Mouse (Mus musculus): Measurements from ENCODE around the gene Slc37a3. TPM values are rescaled to one million over a fixed set of nuclear protein-coding genes. Genes with fewer than 3 reads are reported as not detected.
"Not testable (repeated sequence)": the region's sequence is repeated elsewhere in the genome, so short reads cannot be mapped to it uniquely, and the experiment has no call there.

The Slc37a3 gene
- polyA plus RNA-seq, 1 experiment: 30.8 TPM

DNA sequence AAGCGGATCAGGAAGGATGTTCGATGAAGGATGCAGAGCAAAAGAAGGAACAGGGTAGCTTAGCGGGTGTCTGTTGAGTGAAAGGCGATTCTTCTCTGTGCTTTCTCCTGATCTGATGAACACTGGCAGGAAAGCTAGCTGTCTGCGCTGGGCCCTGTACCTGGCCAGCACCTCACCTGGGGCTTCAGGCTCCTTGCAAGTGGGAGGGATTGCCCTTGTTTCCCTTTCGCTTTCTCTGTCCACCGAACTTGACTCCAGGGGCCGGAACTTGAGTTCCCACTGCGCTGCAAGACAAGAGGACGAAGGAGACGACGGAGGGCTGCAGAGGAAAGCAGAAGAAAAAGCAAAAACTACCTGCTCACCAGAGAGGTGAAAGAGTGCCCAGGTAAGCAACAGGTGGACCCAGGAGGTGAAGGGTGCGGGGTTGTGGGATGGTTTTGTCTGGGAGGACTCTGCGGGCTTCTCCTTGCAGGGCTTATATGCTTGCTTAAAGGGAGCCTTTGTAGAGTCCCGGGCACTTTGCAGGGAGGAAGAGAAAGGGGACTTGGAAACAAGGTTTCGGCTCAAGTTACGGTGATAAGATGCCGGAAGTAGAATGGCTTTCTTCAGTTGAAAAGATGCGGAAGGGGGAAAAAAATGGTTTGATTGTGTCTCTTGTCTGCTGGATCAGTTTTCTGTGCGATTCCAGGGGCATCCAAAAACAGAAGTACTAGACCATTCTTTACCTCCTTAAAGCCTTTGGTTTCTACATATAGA is 3.8 kb upstream of the Slc37a3 start, which contains the start of gene Rab19:
TSS of gene Rab19 (plus strand) at position 51 of the 756 bp plus-strand sequence.
- H3K4me3 ChIP-seq (ENCODE audit: control insufficient read depth, insufficient read depth, low read length): peak within 1 kb of the TSS; percentile 68
- peak within 1 kb of the TSS; percentile 99 for H3K27ac ChIP-seq (ENCODE audit: control insufficient read depth, insufficient read depth, low read length)
- 5% methylated on average over 20 of the region's 20 CpGs for WGBS
- peaks cover 25% of the 10 kb centered on the region for H3K4me1 ChIP-seq (replicated peaks; ENCODE audit: control insufficient read depth, insufficient read depth, low read length)
- no peaks in the 10 kb centered on the region for H3K36me3 ChIP-seq (ENCODE audit: control insufficient read depth, insufficient read depth, low read length)
- peak; percentile 51 for DNase-seq
- TF ChIP-seq CTCF (IDR thresholded peaks at IDR 0.05; ENCODE audit: borderline replicate concordance, control insufficient read depth, extremely low read depth, insufficient read depth, low read length, poor library complexity) (no peak), POLR2A (IDR thresholded peaks at IDR 0.05; ENCODE audit: control insufficient read depth, extremely low read depth, insufficient read depth, low read length, poor library complexity) (0 out of 2 replicates have a peak, but pooled peaks have one; percentile 19)
- no peaks in the 10 kb centered on the region for H3K27me3 ChIP-seq (ENCODE audit: control insufficient read depth, insufficient read depth, low read length)

DNA sequence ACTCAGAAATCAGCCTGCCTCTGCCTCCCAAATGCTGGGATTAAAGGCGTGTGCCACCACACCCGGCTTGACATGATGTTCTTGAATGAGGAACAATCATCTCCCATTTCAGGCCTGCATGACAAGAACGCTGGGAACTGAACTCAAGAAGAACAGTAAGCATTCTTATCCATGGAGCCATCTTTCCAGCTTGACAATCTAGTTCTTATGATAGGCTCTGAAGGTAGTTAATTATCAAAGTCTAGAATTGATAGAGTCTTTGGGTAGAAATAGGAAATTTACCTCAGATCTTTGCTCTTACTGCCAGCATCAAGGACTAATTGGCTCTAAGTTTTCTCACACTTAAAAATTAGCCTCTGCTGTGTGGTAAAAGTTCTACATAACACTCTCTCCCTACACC is 2.8 kb upstream of the Slc37a3 start:
- Histone ChIP-seq H3K4me3 (ENCODE audit: control insufficient read depth, insufficient read depth, low read length) (no peak overlapping the region; the same call in 1 of the 2 replicates), H3K4me1 (replicated peaks; ENCODE audit: control insufficient read depth, insufficient read depth, low read length) (peaks cover 27% of the 10 kb centered on the region), H3K36me3 (ENCODE audit: control insufficient read depth, insufficient read depth, low read length) (no peaks in the 10 kb centered on the region), H3K27me3 (ENCODE audit: control insufficient read depth, insufficient read depth, low read length) (no peaks in the 10 kb centered on the region), H3K27ac (ENCODE audit: control insufficient read depth, insufficient read depth, low read length) (peak overlapping the region; percentile 99)
- no peak for DNase-seq
- no peak for TF ChIP-seq CTCF (IDR thresholded peaks at IDR 0.05; ENCODE audit: borderline replicate concordance, control insufficient read depth, extremely low read depth, insufficient read depth, low read length, poor library complexity)
- no peak for TF ChIP-seq POLR2A (IDR thresholded peaks at IDR 0.05; ENCODE audit: control insufficient read depth, extremely low read depth, insufficient read depth, low read length, poor library complexity)
- WGBS: 30% methylated on average over 3 of the region's 3 CpGs

DNA sequence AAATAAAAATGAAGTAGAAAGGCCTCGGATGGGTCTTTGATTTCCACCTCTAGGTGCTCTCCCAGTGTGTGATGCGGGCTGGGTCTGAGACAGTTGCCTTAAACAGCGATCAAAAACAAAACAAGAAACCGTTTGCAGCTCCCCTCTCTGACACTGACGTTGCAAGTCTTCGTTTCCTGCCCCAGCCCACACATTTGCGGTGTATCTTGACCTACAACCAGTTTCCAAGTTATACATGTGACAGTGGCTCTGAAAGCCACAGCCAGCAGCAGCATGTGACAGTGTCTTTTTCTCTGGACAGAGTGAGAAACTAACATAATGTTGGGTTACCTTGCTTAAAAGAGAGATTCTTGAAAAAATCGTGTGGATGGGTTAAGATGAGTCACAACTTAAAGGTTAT is 2.3 kb upstream of the Slc37a3 start:
- Histone ChIP-seq H3K4me3 (ENCODE audit: control insufficient read depth, insufficient read depth, low read length) (no peak overlapping the region), H3K27ac (ENCODE audit: control insufficient read depth, insufficient read depth, low read length) (peak overlapping the region; percentile 99), H3K4me1 (replicated peaks; ENCODE audit: control insufficient read depth, insufficient read depth, low read length) (peaks cover 27% of the 10 kb centered on the region), H3K27me3 (ENCODE audit: control insufficient read depth, insufficient read depth, low read length) (no peaks in the 10 kb centered on the region), H3K36me3 (ENCODE audit: control insufficient read depth, insufficient read depth, low read length) (no peaks in the 10 kb centered on the region)
- no peak for TF ChIP-seq POLR2A (IDR thresholded peaks at IDR 0.05; ENCODE audit: control insufficient read depth, extremely low read depth, insufficient read depth, low read length, poor library complexity)
- peak; percentile 78 for DNase-seq
- WGBS: 3% methylated on average over 8 of the region's 8 CpGs

DNA sequence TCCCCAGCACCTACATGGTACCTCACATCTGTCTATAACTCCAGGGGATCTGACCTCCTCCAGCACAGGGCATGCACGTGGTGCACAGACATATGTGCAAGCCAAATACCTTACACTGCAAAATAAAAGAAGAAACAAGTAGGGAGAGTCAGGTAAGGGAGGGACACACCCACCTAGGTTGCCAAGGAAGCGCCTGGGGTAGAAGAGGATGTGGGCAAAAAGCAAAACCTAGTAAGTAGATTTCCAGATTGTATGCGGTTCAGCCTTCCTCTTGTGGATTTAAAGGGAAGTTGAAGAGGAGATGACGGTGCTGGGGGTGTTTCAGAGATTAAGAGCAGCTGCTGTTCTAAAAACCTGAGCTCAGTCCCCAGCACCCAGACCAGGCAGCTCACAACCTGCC is 1.7 kb upstream of the Slc37a3 start:
- WGBS: 4% methylated on average over 4 of the region's 4 CpGs
- peak overlapping the region; percentile 99 for H3K27ac ChIP-seq (ENCODE audit: control insufficient read depth, insufficient read depth, low read length)
- H3K4me3 ChIP-seq (ENCODE audit: control insufficient read depth, insufficient read depth, low read length): no peak overlapping the region
- DNase-seq: peak; percentile 72
- peaks cover 30% of the 10 kb centered on the region for H3K4me1 ChIP-seq (replicated peaks; ENCODE audit: control insufficient read depth, insufficient read depth, low read length)
- no peaks in the 10 kb centered on the region for H3K27me3 ChIP-seq (ENCODE audit: control insufficient read depth, insufficient read depth, low read length)
- no peaks in the 10 kb centered on the region for H3K36me3 ChIP-seq (ENCODE audit: control insufficient read depth, insufficient read depth, low read length)
- TF ChIP-seq POLR2A (IDR thresholded peaks at IDR 0.05; ENCODE audit: control insufficient read depth, extremely low read depth, insufficient read depth, low read length, poor library complexity) (no peak), CTCF (IDR thresholded peaks at IDR 0.05; ENCODE audit: borderline replicate concordance, control insufficient read depth, extremely low read depth, insufficient read depth, low read length, poor library complexity) (no peak)

DNA sequence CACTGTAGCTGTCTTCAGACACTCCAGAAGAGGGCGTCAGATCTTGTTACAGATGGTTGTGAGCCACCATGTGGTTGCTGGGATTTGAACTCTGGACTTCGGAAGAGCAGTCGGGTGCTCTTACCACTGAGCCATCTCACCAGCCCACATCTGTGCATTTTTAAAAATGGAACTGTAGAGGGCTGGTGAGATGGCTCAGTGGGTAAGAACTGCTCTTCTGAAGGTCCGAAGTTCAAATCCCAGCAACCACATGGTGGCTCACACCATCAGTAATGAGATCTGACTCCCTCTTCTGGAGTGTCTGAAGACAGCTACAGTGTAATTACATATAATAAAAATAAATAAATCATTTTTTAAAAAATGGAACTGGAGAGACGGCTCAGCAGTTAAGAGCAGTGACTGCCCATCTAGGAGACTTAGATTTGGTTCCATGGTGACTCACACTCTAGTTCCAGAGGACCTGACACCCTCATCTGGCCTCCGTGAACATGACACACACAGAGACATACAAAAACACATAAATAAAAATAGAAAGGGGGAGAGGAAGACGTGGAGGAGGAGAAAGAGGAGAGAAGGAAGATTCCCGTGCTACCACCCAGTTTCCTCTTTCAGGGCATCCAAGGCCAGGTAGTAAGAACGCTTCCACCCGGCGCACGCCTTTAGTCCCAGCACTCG is 823 bp upstream of the Slc37a3 start:
- WGBS: 56% methylated on average over 13 of the region's 13 CpGs

DNA sequence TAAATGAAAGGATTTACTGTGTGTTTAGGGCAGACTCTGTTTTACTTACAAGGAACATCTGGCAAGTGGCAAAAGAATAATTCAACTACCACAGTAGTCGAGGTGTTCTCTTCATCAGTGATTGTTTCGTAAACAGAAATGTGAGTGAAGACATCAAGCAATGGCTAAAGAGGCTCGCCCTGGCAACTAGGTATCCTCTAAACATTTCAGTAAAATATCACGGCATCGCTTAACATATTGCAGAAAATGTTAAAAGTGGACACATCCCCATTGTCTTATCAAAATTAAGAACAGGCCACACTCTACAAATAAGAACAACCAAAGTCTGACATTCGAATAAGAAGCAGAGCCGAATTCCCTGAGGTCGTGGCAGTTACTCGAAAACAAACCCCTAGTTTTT is 700 bp downstream of the Slc37a3 start:
- Histone ChIP-seq H3K27me3 (ENCODE audit: control insufficient read depth, insufficient read depth, low read length) (no peaks in the 10 kb centered on the region), H3K4me1 (replicated peaks; ENCODE audit: control insufficient read depth, insufficient read depth, low read length) (peaks cover 41% of the 10 kb centered on the region), H3K36me3 (ENCODE audit: control insufficient read depth, insufficient read depth, low read length) (peaks cover 3% of the 10 kb centered on the region; the same call in 1 of the 2 replicates), H3K27ac (ENCODE audit: control insufficient read depth, insufficient read depth, low read length) (no peak overlapping the region), H3K4me3 (ENCODE audit: control insufficient read depth, insufficient read depth, low read length) (peak overlapping the region; percentile 94)
- WGBS: 27% methylated on average over 9 of the region's 9 CpGs
- no peak for TF ChIP-seq POLR2A (IDR thresholded peaks at IDR 0.05; ENCODE audit: control insufficient read depth, extremely low read depth, insufficient read depth, low read length, poor library complexity)
- no peak for TF ChIP-seq CTCF (IDR thresholded peaks at IDR 0.05; ENCODE audit: borderline replicate concordance, control insufficient read depth, extremely low read depth, insufficient read depth, low read length, poor library complexity)
- DNase-seq: no peak

More for the DNA sequence above, 823 bp upstream of the Slc37a3 start:
- H3K4me1 ChIP-seq (replicated peaks; ENCODE audit: control insufficient read depth, insufficient read depth, low read length): peaks cover 30% of the 10 kb centered on the region
- DNase-seq; H3K4me3 ChIP-seq (ENCODE audit: control insufficient read depth, insufficient read depth, low read length); H3K27me3 ChIP-seq (ENCODE audit: control insufficient read depth, insufficient read depth, low read length); H3K36me3 ChIP-seq (ENCODE audit: control insufficient read depth, insufficient read depth, low read length): not testable (repeated sequence)
- peak overlapping the region; percentile 99; the same call in 1 of the 2 replicates for H3K27ac ChIP-seq (ENCODE audit: control insufficient read depth, insufficient read depth, low read length)

Data from thymus, adult 2 months (tissue).